Mouse (Mus musculus) intestine, embryonic 14.5 days (tissue): ENCODE measurements around the gene Ice2. TPM values are rescaled to one million over a fixed set of nuclear protein-coding genes. Genes with fewer than 3 reads are reported as not detected.
A peak's percentile ranks its signal among the peaks of the same experiment; 100 is the strongest.

Experiments used
- ATAC-seq: fragments of 200-750 bp; cut with Nextera tagmentation; replicated peaks from 2 replicates; pipeline ENCODE4 v1.8.0; 2017; ENCODE audit warnings: low read depth, moderate number of reproducible peaks, moderate TSS enrichment, moderate library complexity; ENCODE audit not compliant: low FRiP score, low TSS enrichment
- DNase-seq: peaks from one replicate; pipeline ENCODE4 v3.0.0-alpha.2; 2018; ENCODE audit warnings: low spot score
- H3K27ac ChIP-seq: fragments of 300-500 bp; sonication (generic); 2 replicates; pipeline ENCODE4 v1.5.1; 2014; ENCODE audit warnings: low read depth, mild to moderate bottlenecking, control low read depth
- H3K27me3 ChIP-seq: fragments of 300-500 bp; sonication (generic); replicated peaks from 2 replicates; pipeline ENCODE4 v1.6.1; 2014; ENCODE audit warnings: low read length, control low read depth; ENCODE audit not compliant: control insufficient read depth, insufficient read depth
- H3K36me3 ChIP-seq: fragments of 300-500 bp; sonication (generic); 2 replicates; pipeline ENCODE4 v1.6.1; 2014; ENCODE audit warnings: low read length, control low read depth; ENCODE audit not compliant: control insufficient read depth, insufficient read depth
- H3K4me1 ChIP-seq: fragments of 300-500 bp; sonication (generic); replicated peaks from 2 replicates; pipeline ENCODE4 v1.6.1; 2014; ENCODE audit warnings: low read length, control low read depth, mixed read lengths; ENCODE audit not compliant: control insufficient read depth, insufficient read depth
- H3K4me2 ChIP-seq: fragments of 300-500 bp; sonication (generic); 2 replicates; pipeline ENCODE4 v1.6.1; 2014; ENCODE audit warnings: low read length
- H3K4me3 ChIP-seq: fragments of 300-500 bp; sonication (generic); 2 replicates; pipeline ENCODE4 v1.5.1; 2014; ENCODE audit warnings: low read depth, low read length, control low read depth, mixed read lengths
- H3K9ac ChIP-seq: fragments of 300-500 bp; sonication (generic); 2 replicates; pipeline ENCODE4 v1.6.1; 2014; ENCODE audit warnings: mild to moderate bottlenecking, low read length
- H3K9me3 ChIP-seq: fragments of 300-500 bp; sonication (generic); 2 replicates; pipeline ENCODE4 v1.6.1; 2016; ENCODE audit warnings: low read length, control low read depth; ENCODE audit not compliant: control insufficient read depth
- WGBS: fragments of 180-500 bp; shearing (Covaris S2); extraction: QIAGEN DNeasy Blood & Tissue Kit; methylation state at CpG from one replicate; pipeline ENCODE4 v1.1.7; 2014; 5-methylcytosine and 5-hydroxymethylcytosine counted together
- microRNA-seq: library from miRNA; unstranded; fragments of <30 nt; microRNA quantifications from one replicate; pipeline ENCODE4, GENCODE M21; 2016
- polyA plus RNA-seq: library from polyadenylated mRNA; unstranded; fragments of >200 nt; fragmentation: Nextera tagmentation; extraction: Ambion mirVana; gene quantifications from 2 replicates; pipeline ENCODE4 v1.2.1, GENCODE M21; 2014

Gene Ice2
- polyA plus RNA-seq, 1 experiment from 2014 or later = 17.4 TPM

GRCm38 (mm10) chr9:69470921-69471320, 73.2 kb downstream of the Ice2 start:
- Histone ChIP-seq H3K27ac (peak overlapping the region; percentile 2; the same call in 1 of the 2 replicates), H3K4me3 (no peak overlapping the region), H3K4me2 (peak overlapping the region; percentile 20; the same call in 1 of the 2 replicates), H3K9ac (no peak overlapping the region), H3K4me1 (peaks cover 60% of the 10 kb centered on the region), H3K27me3 (0 out of 2 replicates have a peak, but pooled peaks cover under 1% of the 10 kb centered on the region), H3K36me3 (no peaks in the 10 kb centered on the region), H3K9me3 (no peaks in the 10 kb centered on the region)
- ATAC-seq (peak; percentile 53; the same call in 1 of the 2 replicates), DNase-seq (no peak)
- WGBS = 16% methylated on average over 6 of the region's 6 CpGs

- H3K4me2 ChIP-seq = no peak overlapping the region
- H3K9ac ChIP-seq = no peak overlapping the region
- H3K36me3 ChIP-seq = 0 out of 2 replicates have a peak, but pooled peaks cover 2% of the 10 kb centered on the region
- DNase-seq (peak; percentile 66), ATAC-seq (no peak)
- H3K27me3 ChIP-seq = no peaks in the 10 kb centered on the region
- no peak overlapping the region for H3K4me3 ChIP-seq
- no peaks in the 10 kb centered on the region for H3K9me3 ChIP-seq
- H3K27ac ChIP-seq = peak overlapping the region; percentile 43; the same call in 1 of the 2 replicates
- WGBS = 42% methylated on average over 6 of the region's 6 CpGs
- H3K4me1 ChIP-seq = peaks cover 56% of the 10 kb centered on the region
These were observed 75.0 kb downstream of the Ice2 start for GRCm38 (mm10) chr9:69472724-69473123.

- H3K9me3 ChIP-seq = no peaks in the 10 kb centered on the region
- no peak for ATAC-seq
- no peak overlapping the region for H3K27ac ChIP-seq
- no peak overlapping the region for H3K4me2 ChIP-seq
- peaks cover 34% of the 10 kb centered on the region for H3K4me1 ChIP-seq
- WGBS = 65% methylated on average over 6 of the region's 6 CpGs
- no peak overlapping the region for H3K4me3 ChIP-seq
- H3K9ac ChIP-seq = no peak overlapping the region
- no peak for DNase-seq
- H3K36me3 ChIP-seq = 0 out of 2 replicates have a peak, but pooled peaks cover 10% of the 10 kb centered on the region
- no peaks in the 10 kb centered on the region for H3K27me3 ChIP-seq
These were observed 78.2 kb downstream of the Ice2 start for GRCm38 (mm10) chr9:69475873-69476272.

- Histone ChIP-seq H3K4me2 (no peak overlapping the region), H3K27me3 (no peaks in the 10 kb centered on the region), H3K9me3 (no peaks in the 10 kb centered on the region), H3K4me1 (peaks cover 22% of the 10 kb centered on the region), H3K36me3 (peaks cover 16% of the 10 kb centered on the region; the same call in 1 of the 2 replicates), H3K9ac (no peak overlapping the region), H3K4me3 (no peak overlapping the region), H3K27ac (0 out of 2 replicates have a peak overlapping the region, but pooled peaks have one; percentile 27)
- 60% methylated on average over 14 of the region's 14 CpGs for WGBS
- ATAC-seq (no peak), DNase-seq (no peak)
These were observed 79.6 kb downstream of the Ice2 start for GRCm38 (mm10) chr9:69477195-69477823.

GRCm38 (mm10) chr9:69477824-69478222, 80.1 kb downstream of the Ice2 start:
- 64% methylated on average over 6 of the region's 6 CpGs for WGBS
- Histone ChIP-seq H3K9me3 (no peaks in the 10 kb centered on the region), H3K36me3 (peaks cover 18% of the 10 kb centered on the region), H3K9ac (no peak overlapping the region), H3K4me2 (no peak overlapping the region), H3K27me3 (no peaks in the 10 kb centered on the region), H3K4me3 (no peak overlapping the region), H3K4me1 (peaks cover 16% of the 10 kb centered on the region; the same call in 1 of the 2 replicates), H3K27ac (0 out of 2 replicates have a peak overlapping the region, but pooled peaks have one; percentile 27)
- DNase-seq (no peak), ATAC-seq (no peak)

GRCm38 (mm10) chr9:69480344-69480743, 82.6 kb downstream of the Ice2 start:
- 2% methylated on average over 1 of the region's 1 CpGs for WGBS
- H3K27ac ChIP-seq = no peak overlapping the region
- H3K4me3 ChIP-seq = no peak overlapping the region
- peaks cover 35% of the 10 kb centered on the region for H3K36me3 ChIP-seq
- H3K9me3 ChIP-seq = no peaks in the 10 kb centered on the region
- no peak overlapping the region for H3K9ac ChIP-seq
- no peaks in the 10 kb centered on the region for H3K27me3 ChIP-seq
- H3K4me1 ChIP-seq = peaks cover 12% of the 10 kb centered on the region; the same call in 1 of the 2 replicates
- ATAC-seq (no peak; the same call in 1 of the 2 replicates), DNase-seq (peak; percentile 93)
- no peak overlapping the region for H3K4me2 ChIP-seq

Small RNA genes lying within 50 kb of the gene (microRNA-seq; reads per million reads assigned to microRNA genes)
- gene Mir3109 = 1.4 reads per million, percentile 16 among the genes with 10 or more reads in this experiment

Other genes with a start within 250 kb of the Ice2 start
- 377 and 383 TPM in 2 replicates for gene Anxa2, start 55.7 kb downstream of the Ice2 start, polyA plus RNA-seq